Mouse (Mus musculus) MEL (cell line): Measurements from ENCODE around the gene Selplg. TPM values are rescaled to one million over a fixed set of nuclear protein-coding genes. Genes with fewer than 3 reads are reported as not detected.

ENCODE experiments used
- DNase-seq: peaks from one replicate; pipeline ENCODE4 v3.0.0; 2011; ENCODE audit warnings: low read depth, low spot score
- H3K27ac ChIP-seq: 2 replicates; pipeline ENCODE4 v1.5.1; 2012; ENCODE audit warnings: low read depth, mild to moderate bottlenecking, control low read depth, low read length, moderate library complexity; ENCODE audit not compliant: control insufficient read depth
- H3K27me3 ChIP-seq, 2 experiments: fragments of 150-350 bp in 1 of 2; sonication (generic) in 1 of 2; 2 replicates each; pipeline ENCODE4 v1.6.1; 2012; ENCODE audit warnings: low read length in 2 of 2, mild to moderate bottlenecking in 2 of 2, improper control_type of control experiment in 1 of 2, moderate library complexity in 1 of 2; ENCODE audit not compliant: insufficient read depth in 2 of 2, control insufficient read depth in 1 of 2
- H3K36me3 ChIP-seq, 2 experiments: 2 replicates each; pipeline ENCODE4 v1.6.1; 2012 to 2014; ENCODE audit warnings: low read length in 2 of 2, improper control_type of control experiment in 1 of 2, inconsistent platforms in 1 of 2, mild to moderate bottlenecking in 1 of 2; ENCODE audit not compliant: insufficient read depth in 2 of 2, control insufficient read depth in 1 of 2
- H3K4me1 ChIP-seq, 2 experiments: fragments of 150-350 bp in 1 of 2; sonication (generic) in 1 of 2; 2 replicates each; pipeline ENCODE4 v1.6.1; 2012; ENCODE audit warnings: low read length in 2 of 2, improper control_type of control experiment in 1 of 2, mild to moderate bottlenecking in 1 of 2; ENCODE audit not compliant: insufficient read depth in 2 of 2, control insufficient read depth in 1 of 2
- H3K4me3 ChIP-seq, 2 experiments: fragments of 150-350 bp in 1 of 2; sonication (generic) in 1 of 2; 2 replicates each; pipeline ENCODE4 v1.5.1; 2012; ENCODE audit warnings: low read depth in 2 of 2, low read length in 2 of 2, mild to moderate bottlenecking in 2 of 2, moderate library complexity in 2 of 2, control low read depth in 1 of 2, improper control_type of control experiment in 1 of 2; ENCODE audit not compliant: control insufficient read depth in 1 of 2, insufficient read depth in 1 of 2
- H3K79me2 ChIP-seq: 2 replicates; pipeline ENCODE4 v1.6.1; 2012; ENCODE audit warnings: mild to moderate bottlenecking, low read length, moderate library complexity; ENCODE audit not compliant: control insufficient read depth, poor library complexity, insufficient read depth
- H3K9ac ChIP-seq: 2 replicates; pipeline ENCODE4 v1.6.1; 2012; ENCODE audit warnings: low read depth, mild to moderate bottlenecking, control low read depth, low read length, moderate library complexity; ENCODE audit not compliant: control insufficient read depth, poor library complexity, severe bottlenecking
- H3K9me3 ChIP-seq: fragments of 150-350 bp; sonication (generic); replicated peaks from 2 replicates; pipeline ENCODE4 v1.6.1; 2012; ENCODE audit warnings: mild to moderate bottlenecking, low read length, improper control_type of control experiment, moderate library complexity; ENCODE audit not compliant: insufficient read depth
- CHD1 ChIP-seq: IDR thresholded peaks from 2 replicates; pipeline ENCODE4 v1.6.1; 2012; ENCODE audit warnings: low read depth, mild to moderate bottlenecking, inconsistent platforms, low read length, improper control_type of control experiment
- E2F4 ChIP-seq: IDR thresholded peaks from 2 replicates; pipeline ENCODE4 v1.6.1; 2011; ENCODE audit warnings: low read depth, low read length, improper control_type of control experiment, borderline replicate concordance
- EP300 ChIP-seq, 2 experiments: IDR thresholded peaks; 2 replicates each; pipeline ENCODE4 v1.6.1; 2011; ENCODE audit warnings: improper control_type of control experiment in 2 of 2, low read length in 2 of 2, low read depth in 1 of 2, mild to moderate bottlenecking in 1 of 2
- ETS1 ChIP-seq: IDR thresholded peaks from 2 replicates; pipeline ENCODE4 v1.6.1; 2012; ENCODE audit warnings: low read depth, mild to moderate bottlenecking, inconsistent platforms, low read length, improper control_type of control experiment, moderate library complexity
- GABPA ChIP-seq: IDR thresholded peaks from 2 replicates; pipeline ENCODE4 v1.6.1; 2012; ENCODE audit warnings: low read depth, mild to moderate bottlenecking, inconsistent platforms, low read length, improper control_type of control experiment, moderate library complexity
- GATA1 ChIP-seq: IDR thresholded peaks from 2 replicates; pipeline ENCODE4 v1.6.1; 2011; ENCODE audit warnings: low read depth, low read length, improper control_type of control experiment
- MAFK ChIP-seq: IDR thresholded peaks from 2 replicates; pipeline ENCODE4 v1.6.1; 2011; ENCODE audit warnings: low read depth, mild to moderate bottlenecking, low read length, improper control_type of control experiment, borderline replicate concordance
- MAX ChIP-seq: IDR thresholded peaks from 2 replicates; pipeline ENCODE4 v1.6.1; 2011; ENCODE audit warnings: low read length, improper control_type of control experiment
- MEF2A ChIP-seq: IDR thresholded peaks from 2 replicates; pipeline ENCODE4 v1.6.1; 2014; ENCODE audit warnings: low read depth, mild to moderate bottlenecking, inconsistent platforms, low read length, improper control_type of control experiment; ENCODE audit not compliant: poor library complexity, insufficient replicate concordance, severe bottlenecking; ENCODE audit errors: extremely low read depth
- MXI1 ChIP-seq: IDR thresholded peaks from 2 replicates; pipeline ENCODE4 v1.6.1; 2011; ENCODE audit warnings: mild to moderate bottlenecking, low read depth, low read length, improper control_type of control experiment
- MYC ChIP-seq: IDR thresholded peaks from 2 replicates; pipeline ENCODE4 v1.6.1; 2011; ENCODE audit warnings: low read depth, mild to moderate bottlenecking, low read length, improper control_type of control experiment, moderate library complexity
- NELFE ChIP-seq: IDR thresholded peaks from 2 replicates; pipeline ENCODE4 v1.6.1; 2011; ENCODE audit warnings: low read depth, low read length, improper control_type of control experiment
- NRF1 ChIP-seq: IDR thresholded peaks from 2 replicates; pipeline ENCODE4 v1.6.1; 2014; ENCODE audit warnings: low read depth, mild to moderate bottlenecking, inconsistent platforms, low read length, improper control_type of control experiment, moderate library complexity; ENCODE audit not compliant: poor library complexity, insufficient read depth, severe bottlenecking
- POLR2A ChIP-seq, 2 experiments: IDR thresholded peaks; 2 replicates each; pipeline ENCODE4 v1.6.1; 2011 to 2012; ENCODE audit warnings: low read length in 2 of 2, mild to moderate bottlenecking in 2 of 2, control low read depth in 1 of 2, improper control_type of control experiment in 1 of 2, low read depth in 1 of 2, moderate library complexity in 1 of 2; ENCODE audit not compliant: control insufficient read depth in 1 of 2, insufficient read depth in 1 of 2, poor library complexity in 1 of 2
- POLR2AphosphoS2 ChIP-seq: IDR thresholded peaks from 2 replicates; pipeline ENCODE4 v1.6.1; 2011; ENCODE audit warnings: low read length, improper control_type of control experiment
- RAD21 ChIP-seq: IDR thresholded peaks from 2 replicates; pipeline ENCODE4 v1.6.1; 2011; ENCODE audit warnings: mild to moderate bottlenecking, low read depth, low read length, improper control_type of control experiment
- RCOR1 ChIP-seq: IDR thresholded peaks from 2 replicates; pipeline ENCODE4 v1.6.1; 2012; ENCODE audit warnings: low read depth, mild to moderate bottlenecking, inconsistent platforms, low read length, improper control_type of control experiment
- SMC3 ChIP-seq: IDR thresholded peaks from 2 replicates; pipeline ENCODE4 v1.6.1; 2011; ENCODE audit warnings: low read depth, low read length, improper control_type of control experiment
- TAL1 ChIP-seq: IDR thresholded peaks from 2 replicates; pipeline ENCODE4 v1.6.1; 2012; ENCODE audit warnings: mild to moderate bottlenecking, inconsistent platforms, low read length, moderate library complexity, mixed read lengths
- TBP ChIP-seq: IDR thresholded peaks from 2 replicates; pipeline ENCODE4 v1.8.0; 2011; ENCODE audit warnings: low read depth, low read length, improper control_type of control experiment
- TCF12 ChIP-seq: IDR thresholded peaks from 2 replicates; pipeline ENCODE4 v1.6.1; 2014; ENCODE audit warnings: low read depth, mild to moderate bottlenecking, inconsistent platforms, low read length, improper control_type of control experiment, moderate library complexity
- UBTF ChIP-seq: IDR thresholded peaks from 2 replicates; pipeline ENCODE4 v1.6.1; 2012; ENCODE audit warnings: low read depth, mild to moderate bottlenecking, inconsistent platforms, low read length, improper control_type of control experiment, moderate library complexity, borderline replicate concordance; ENCODE audit not compliant: insufficient read depth
- USF1 ChIP-seq: IDR thresholded peaks from 2 replicates; pipeline ENCODE4 v1.6.1; 2014; ENCODE audit warnings: low read depth, mild to moderate bottlenecking, inconsistent platforms, low read length, improper control_type of control experiment, moderate library complexity
- USF2 ChIP-seq, 2 experiments: IDR thresholded peaks; 2 replicates each; pipeline ENCODE4 v1.6.1; 2011 to 2012; ENCODE audit warnings: improper control_type of control experiment in 2 of 2, low read length in 2 of 2, borderline replicate concordance in 1 of 2, inconsistent platforms in 1 of 2, low read depth in 1 of 2, mild to moderate bottlenecking in 1 of 2; ENCODE audit not compliant: insufficient read depth in 1 of 2
- ZC3H11A ChIP-seq: IDR thresholded peaks from 2 replicates; pipeline ENCODE4 v1.6.1; 2012; ENCODE audit warnings: low read depth, mild to moderate bottlenecking, inconsistent platforms, low read length, improper control_type of control experiment
- ZMIZ1 ChIP-seq: IDR thresholded peaks from 2 replicates; pipeline ENCODE4 v1.6.1; 2012; ENCODE audit warnings: low read depth, mild to moderate bottlenecking, inconsistent platforms, low read length, improper control_type of control experiment, moderate library complexity
- ZNF384 ChIP-seq: IDR thresholded peaks from 2 replicates; pipeline ENCODE4 v1.6.1; 2012; ENCODE audit warnings: low read depth, mild to moderate bottlenecking, inconsistent platforms, low read length, improper control_type of control experiment
- polyA plus RNA-seq, 2 experiments: library from polyadenylated mRNA; stranded (reverse) in 1 of 2; unstranded in 1 of 2; fragments of >175 nt in 1 of 2; fragments of >200 nt in 1 of 2; gene quantifications; 2 replicates each; pipeline versions ENCODE4 v1.2.1 to v1.2.4; 2012; ENCODE audit warnings: low replicate concordance in 2 of 2, low read depth in 1 of 2; ENCODE audit not compliant: insufficient read length in 2 of 2, insufficient read depth in 1 of 2, missing spikeins in 1 of 2
- total RNA-seq: library from RNA; depleted of rRNA; stranded (reverse); fragments of 300-350 nt; gene quantifications from 2 replicates; pipeline ENCODE4 v1.2.3, GENCODE M21; 2012

Selplg gene
- total and polyA plus RNA-seq, 3 experiments: 24.2 to 48.2 TPM; not detected in 1

GRCm38 (mm10) chr5:113840443-113840842 is 8.0 kb upstream of the Selplg start:
- Histone ChIP-seq H3K79me2 (no peaks in the 10 kb centered on the region), H3K27me3 (no peaks in the 10 kb centered on the region), H3K36me3 (no peaks in the 10 kb centered on the region), H3K9ac (no peak overlapping the region), H3K27ac (no peak overlapping the region), H3K4me3 (no peak overlapping the region), H3K4me1 (no peaks in the 10 kb centered on the region), H3K9me3 (no peaks in the 10 kb centered on the region)
- TF ChIP-seq RAD21 (no peak), MAFK (no peak), SMC3 (no peak), RCOR1 (no peak), E2F4 (no peak), ETS1 (no peak), MYC (no peak), NRF1 (no peak), EP300 (IDR thresholded peaks at IDR 0.05; ENCODE audit: low read depth in 1 of 2, low read length in 2 of 2) (no peak), TBP (no peak), TAL1 (no peak), MAX (no peak)
- DNase-seq: no peak

DNA sequence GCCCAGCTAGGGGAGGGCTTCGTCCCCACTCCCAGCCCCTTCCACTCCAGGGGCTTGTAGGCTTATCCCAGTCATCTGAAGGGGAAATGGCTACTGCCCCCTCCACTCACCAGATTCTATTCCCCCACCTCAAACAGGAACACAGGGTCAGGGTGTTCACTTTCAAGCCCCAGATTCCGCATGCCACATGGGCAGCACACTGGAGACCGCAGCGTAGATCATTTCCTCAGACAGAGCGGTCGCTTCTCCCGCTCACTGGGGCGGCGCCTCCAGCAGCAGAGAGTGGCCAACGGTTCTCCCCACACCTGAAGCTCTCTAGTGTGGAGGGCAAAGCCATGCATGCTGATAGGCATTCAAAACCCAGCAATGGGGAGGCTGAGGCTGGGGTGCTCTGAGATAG is 4.5 kb upstream of the Selplg start:
- no peak for DNase-seq
- Histone ChIP-seq H3K4me1 (no peaks in the 10 kb centered on the region), H3K9me3 (no peaks in the 10 kb centered on the region), H3K36me3 (no peaks in the 10 kb centered on the region), H3K79me2 (no peaks in the 10 kb centered on the region), H3K27me3 (no peaks in the 10 kb centered on the region), H3K4me3 (no peak overlapping the region), H3K9ac (no peak overlapping the region), H3K27ac (no peak overlapping the region)
- TF ChIP-seq NELFE: no peak
- TF ChIP-seq SMC3: no peak
- TF ChIP-seq CHD1: no peak
- TF ChIP-seq TCF12: no peak
- TF ChIP-seq USF1: no peak
- no peak for TF ChIP-seq MEF2A
- no peak for TF ChIP-seq ZC3H11A
- no peak for TF ChIP-seq ZMIZ1
- TF ChIP-seq POLR2A (IDR thresholded peaks at IDR 0.05; ENCODE audit: control insufficient read depth in 1 of 2, insufficient read depth in 1 of 2, low read depth in 1 of 2, low read length in 2 of 2, poor library complexity in 1 of 2): no peak
- TF ChIP-seq EP300 (IDR thresholded peaks at IDR 0.05; ENCODE audit: low read depth in 1 of 2, low read length in 2 of 2): no peak
- no peak for TF ChIP-seq ZNF384
- no peak for TF ChIP-seq MXI1
- TF ChIP-seq POLR2AphosphoS2: no peak
- TF ChIP-seq GATA1: no peak
- no peak for TF ChIP-seq UBTF
- TF ChIP-seq USF2 (IDR thresholded peaks at IDR 0.05; ENCODE audit: borderline replicate concordance in 1 of 2, insufficient read depth in 1 of 2, low read depth in 1 of 2, low read length in 2 of 2): no peak
- no peak for TF ChIP-seq RAD21
- no peak for TF ChIP-seq GABPA
- TF ChIP-seq, all 39 proteins: peak for 0
